Mouse (Mus musculus) left cerebral cortex, postnatal 36 days (tissue): Measurements from ENCODE around the gene Pde4d. TPM values are rescaled to one million over a fixed set of nuclear protein-coding genes. Genes with fewer than 3 reads are reported as not detected.

Experiments used
- DNase-seq, 2 experiments: peaks; one replicate each; pipeline ENCODE4 v3.0.0; 2021 to 2022; ENCODE audit warnings: low spot score in 2 of 2, mixed read lengths in 1 of 2
- intact Hi-C: fragments of 180-260 bp; cut with DNase I; formaldehyde crosslinking; loops from one replicate; pipeline ENCODE4 v1.15.1; 2025
- total RNA-seq, 2 experiments: library from RNA; stranded (reverse); gene quantifications; 2 replicates each; pipeline ENCODE4 v1.2.3; 2021

The Pde4d gene
- total RNA-seq, 2 experiments from 2014 or later, result 110 to 119 TPM

- no peak for DNase-seq
Observed at GRCm38 (mm10) chr13:109635901-109636520, 1186.3 kb downstream of the Pde4d start.

GRCm38 (mm10) chr13:109638273-109638672, 1188.5 kb downstream of the Pde4d start:
- intact Hi-C loops, result no loop called here
- no peak for DNase-seq

More at GRCm38 (mm10) chr13:109635901-109636520, 1186.3 kb downstream of the Pde4d start:
- intact Hi-C loops, result no loop called here

GRCm38 (mm10) chr13:109639286-109639685, 1189.5 kb downstream of the Pde4d start:
- intact Hi-C loops, result no loop called here
- DNase-seq, result no peak

GRCm38 (mm10) chr13:109641562-109641961, 1191.8 kb downstream of the Pde4d start:
- no peak for DNase-seq
- intact Hi-C loops, result no loop called here

- DNase-seq, result no peak
- intact Hi-C loops, result no loop called here
Observed at GRCm38 (mm10) chr13:109643419-109643818, 1193.7 kb downstream of the Pde4d start.

GRCm38 (mm10) chr13:109644086-109644485, 1194.3 kb downstream of the Pde4d start:
- intact Hi-C loops, result no loop called here
- DNase-seq, result no peak

- intact Hi-C loops, result no loop called here
- no peak for DNase-seq
Observed at GRCm38 (mm10) chr13:109645284-109645909, 1195.6 kb downstream of the Pde4d start.

GRCm38 (mm10) chr13:109645910-109646284, 1196.1 kb downstream of the Pde4d start:
- intact Hi-C loops, result no loop called here
- DNase-seq, result no peak

GRCm38 (mm10) chr13:109646597-109647232, 1197.0 kb downstream of the Pde4d start:
- no peak for DNase-seq
- intact Hi-C loops, result no loop called here

GRCm38 (mm10) chr13:109647479-109648199, 1197.9 kb downstream of the Pde4d start:
- no peak for DNase-seq
- intact Hi-C loops, result no loop called here

DNA sequence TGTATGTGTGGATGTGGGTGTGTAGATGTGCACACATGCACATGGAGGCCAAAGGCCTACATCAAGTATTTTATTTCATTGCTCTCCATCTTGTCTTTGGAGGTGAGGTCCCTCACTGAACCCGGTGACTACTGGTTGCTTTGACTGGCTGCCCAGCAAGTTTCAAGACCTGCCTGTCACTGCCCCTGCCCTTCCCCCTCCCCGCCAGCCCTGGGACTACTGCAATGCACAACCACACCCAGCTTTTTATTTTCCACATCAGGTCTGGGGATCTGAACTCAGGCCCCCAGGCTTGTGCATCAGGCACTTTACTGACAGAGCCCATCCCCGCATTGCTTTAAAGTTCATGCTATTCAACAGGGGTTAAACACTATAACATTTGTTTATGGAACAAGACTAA, 1198.6 kb downstream of the Pde4d start:
- intact Hi-C loops, result no loop called here
- DNase-seq, result no peak

- intact Hi-C loops, result no loop called here
- DNase-seq, result no peak
Observed at GRCm38 (mm10) chr13:109651790-109652605, 1202.2 kb downstream of the Pde4d start.

- intact Hi-C loops, result no loop called here
- no peak for DNase-seq
Observed at GRCm38 (mm10) chr13:109652631-109653030, 1202.9 kb downstream of the Pde4d start.

DNA sequence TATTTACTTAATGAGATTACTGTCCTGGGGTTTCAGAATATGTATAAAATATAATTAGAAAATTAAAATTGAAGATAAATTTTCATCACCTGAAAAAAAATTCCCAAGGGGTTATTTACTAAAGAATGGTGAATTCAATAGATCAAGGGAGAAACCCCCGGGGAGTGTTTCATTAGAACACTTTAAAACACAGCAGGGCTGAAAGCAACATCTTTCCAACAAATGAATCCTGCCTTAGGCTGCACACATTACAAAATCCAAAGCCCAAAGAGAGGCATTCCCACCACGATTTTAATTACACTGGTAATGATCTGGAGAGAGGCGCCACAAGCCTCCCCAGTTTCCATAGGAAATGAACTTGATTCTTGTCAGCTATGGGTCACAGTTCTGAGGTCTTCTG, 1205.6 kb downstream of the Pde4d start:
- DNase-seq, result no peak
- intact Hi-C loops, result no loop called here

DNA sequence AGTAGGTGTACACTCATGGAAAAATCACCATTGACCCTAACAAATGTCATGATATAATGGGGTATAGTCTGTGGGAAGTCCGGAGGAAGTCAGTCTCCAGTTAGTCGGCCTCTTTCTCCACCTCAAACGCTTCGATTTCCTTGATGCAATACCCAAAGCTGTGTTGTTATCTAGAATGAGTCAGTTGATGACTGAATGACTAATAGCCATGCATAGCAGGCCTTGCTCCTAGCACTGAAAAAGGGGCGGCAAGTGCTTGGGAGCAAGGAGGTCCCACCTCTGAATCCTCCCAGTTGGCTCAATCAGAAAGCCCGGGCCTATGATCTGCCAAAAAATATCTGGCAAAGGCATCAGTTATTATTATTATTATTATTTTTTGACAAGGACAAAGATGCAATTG, 1209.4 kb downstream of the Pde4d start:
- intact Hi-C loops, result no loop called here
- no peak for DNase-seq

GRCm38 (mm10) chr13:109661345-109661744, 1211.6 kb downstream of the Pde4d start:
- intact Hi-C loops, result no loop called here
- no peak for DNase-seq

GRCm38 (mm10) chr13:109662099-109662498, 1212.4 kb downstream of the Pde4d start:
- intact Hi-C loops, result no loop called here
- no peak for DNase-seq

DNA sequence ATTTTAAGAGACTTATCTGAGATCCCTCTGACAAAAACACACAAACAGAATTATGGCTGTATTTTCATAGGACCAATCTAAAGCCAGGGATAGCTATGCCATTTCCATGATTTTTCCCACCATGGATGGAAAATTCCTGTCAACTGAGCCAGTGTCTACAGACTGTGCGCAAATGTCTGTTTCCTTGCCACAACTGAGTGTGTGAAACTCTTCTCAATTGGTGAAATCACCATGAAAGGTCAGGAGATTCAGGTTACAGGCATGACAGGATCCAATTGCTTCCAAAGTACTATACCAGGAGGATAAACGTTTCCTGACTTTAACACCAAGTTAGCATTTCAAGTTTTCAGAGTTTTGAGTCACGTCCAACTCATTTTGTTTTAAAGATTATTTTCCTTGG, 1213.0 kb downstream of the Pde4d start:
- DNase-seq, result no peak
- intact Hi-C loops, result no loop called here

DNA sequence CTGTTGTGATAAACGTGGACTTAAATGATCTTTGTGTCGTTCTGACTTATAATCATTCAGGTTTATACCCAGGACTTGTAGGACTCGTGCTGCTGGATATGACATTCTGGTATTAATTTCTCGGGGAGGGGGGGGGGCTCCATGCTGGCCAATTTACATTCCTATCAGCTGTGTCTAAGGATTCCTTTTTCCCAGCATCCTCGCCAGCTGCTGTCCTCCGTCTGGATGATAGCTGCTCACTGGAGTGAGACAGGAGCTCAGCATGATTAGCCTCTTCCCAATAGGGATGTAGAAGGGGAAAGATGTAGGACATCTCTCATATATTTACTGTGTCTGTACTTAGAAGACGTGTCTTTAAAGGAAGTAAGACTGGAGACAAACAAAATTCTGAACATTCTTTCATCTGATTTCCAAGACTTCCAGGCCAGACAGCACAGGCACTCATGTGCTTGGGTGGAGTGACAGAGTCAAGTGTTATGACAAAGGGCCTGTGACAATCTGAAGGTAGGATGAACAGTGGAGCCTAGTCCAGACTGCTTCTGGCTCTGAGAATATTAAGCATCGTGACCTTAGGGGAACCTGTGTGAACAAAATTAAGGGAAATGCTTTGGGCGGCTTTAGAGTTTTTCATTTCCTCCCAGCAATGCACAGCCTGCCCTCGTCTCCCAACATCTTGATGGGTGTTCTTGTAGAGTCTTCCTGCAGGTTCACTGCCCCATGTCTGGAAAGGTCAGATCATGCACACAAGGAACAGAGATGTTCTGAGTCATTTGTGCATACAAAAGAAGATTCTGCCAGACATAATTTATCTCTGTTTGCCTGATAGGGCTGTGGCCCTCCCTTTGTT, 1215.4 kb downstream of the Pde4d start:
- intact Hi-C loops, result no loop called here
- no peak for DNase-seq
